Mouse (Mus musculus): ENCODE measurements around the gene Npr2. TPM values are rescaled to one million over a fixed set of nuclear protein-coding genes. Genes with fewer than 3 reads are reported as not detected.
A peak's percentile ranks its signal among the peaks of the same experiment; 100 is the strongest.
"Not testable (repeated sequence)": the region's sequence is repeated elsewhere in the genome, so short reads cannot be mapped to it uniquely, and the experiment has no call there.

Gene Npr2
- 9.6 and 10.6 TPM in 2 replicates for polyA plus RNA-seq (2015; fragmentation: Nextera tagmentation; extraction: Ambion mirVana)

DNA sequence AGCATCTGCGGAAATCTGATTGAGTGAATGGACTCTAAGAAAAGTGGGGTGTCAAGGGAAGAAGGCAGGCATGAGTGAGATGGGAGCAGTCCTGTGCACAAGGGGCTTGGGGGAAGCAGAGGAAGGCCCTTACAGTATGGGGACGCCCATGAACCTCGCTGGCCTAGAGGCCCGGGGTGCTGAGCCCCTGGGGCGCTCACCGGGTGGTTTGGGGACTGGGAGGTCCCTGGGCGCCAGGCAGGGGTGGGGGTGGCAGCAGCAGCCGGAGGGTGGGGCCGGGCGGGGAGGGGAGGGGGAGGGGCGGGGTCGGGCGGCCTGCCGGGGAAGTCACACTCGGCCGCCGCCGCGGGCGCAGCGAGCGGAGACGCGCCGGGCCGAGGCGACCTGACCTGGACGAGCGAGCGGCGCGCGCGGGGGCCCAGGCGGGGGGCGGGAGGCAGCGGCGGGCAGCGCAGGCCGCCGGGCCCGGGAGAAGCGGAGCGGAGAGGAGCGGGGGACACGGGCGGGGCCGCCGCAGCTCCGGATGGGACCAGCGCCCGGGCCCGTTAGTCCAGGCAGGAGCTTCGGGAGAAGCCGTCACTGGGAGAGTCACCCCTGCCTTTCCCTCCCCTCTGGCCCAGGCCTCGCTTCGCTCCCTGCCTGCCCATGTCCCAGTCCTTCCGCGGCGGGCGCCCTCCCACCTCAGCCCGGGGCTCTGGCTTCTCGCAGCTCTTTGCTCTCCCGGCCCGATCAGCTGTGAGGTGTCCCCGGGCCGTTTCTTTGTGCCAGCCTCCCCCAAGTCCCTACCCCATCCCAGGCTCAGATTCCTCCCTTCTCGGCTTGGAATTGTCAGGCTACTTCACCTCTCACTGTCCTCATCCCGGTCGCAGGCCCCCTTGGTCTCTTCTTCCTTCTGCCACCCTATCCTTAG lies at the start of gene Npr2:
Gene Npr2, plus strand, starts transcription at position 890 of the 910 bp plus-strand sequence.
- Histone ChIP-seq H3K36me3 (no peaks in the 10 kb centered on the region), H3K4me3 (peak within 1 kb of the TSS; percentile 75), H3K9ac (peak within 1 kb of the TSS; percentile 87), H3K27ac (peak within 1 kb of the TSS; percentile 78), H3K4me2 (peak within 1 kb of the TSS; percentile 94), H3K4me1 (peaks cover 29% of the 10 kb centered on the region), H3K9me3 (no peaks in the 10 kb centered on the region), H3K27me3 (no peaks in the 10 kb centered on the region)
- ATAC-seq (ENCODE audit: borderline replicate concordance, extremely low read depth, low FRiP score, low TSS enrichment) = peak; percentile 70
- WGBS = 2% methylated on average over 20 of the region's 70 CpGs

DNA sequence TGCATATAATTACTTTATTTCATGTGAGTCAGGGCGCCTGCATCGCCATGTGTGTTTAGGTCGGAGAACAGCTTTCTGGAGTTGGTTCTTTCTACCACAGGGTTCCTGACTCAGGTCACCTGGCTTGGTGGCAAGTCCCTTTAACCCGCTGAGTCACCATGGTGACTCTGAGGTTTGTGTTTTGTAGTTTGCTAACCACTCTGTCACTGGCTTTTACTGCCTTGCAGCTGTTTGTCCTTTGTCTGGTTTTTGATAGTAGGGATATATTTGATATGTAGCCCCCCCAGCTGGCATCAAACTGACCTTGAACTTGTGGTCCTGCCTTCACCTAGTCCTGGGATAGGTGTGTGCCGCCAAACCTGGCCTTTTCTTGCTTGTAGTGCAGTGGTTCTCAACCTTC lies 49.5 kb upstream of the Npr2 start:
- H3K9ac ChIP-seq = no peak overlapping the region
- H3K4me1 ChIP-seq = peaks cover 19% of the 10 kb centered on the region
- ATAC-seq (ENCODE audit: borderline replicate concordance, extremely low read depth, low FRiP score, low TSS enrichment) = no peak
- 88% methylated on average over 5 of the region's 5 CpGs for WGBS
- no peak overlapping the region for H3K27ac ChIP-seq
- H3K36me3 ChIP-seq = peaks cover 36% of the 10 kb centered on the region
- H3K27me3 ChIP-seq = no peaks in the 10 kb centered on the region
- H3K4me2 ChIP-seq = no peak overlapping the region
- H3K9me3 ChIP-seq = no peaks in the 10 kb centered on the region
- no peak overlapping the region for H3K4me3 ChIP-seq

DNA sequence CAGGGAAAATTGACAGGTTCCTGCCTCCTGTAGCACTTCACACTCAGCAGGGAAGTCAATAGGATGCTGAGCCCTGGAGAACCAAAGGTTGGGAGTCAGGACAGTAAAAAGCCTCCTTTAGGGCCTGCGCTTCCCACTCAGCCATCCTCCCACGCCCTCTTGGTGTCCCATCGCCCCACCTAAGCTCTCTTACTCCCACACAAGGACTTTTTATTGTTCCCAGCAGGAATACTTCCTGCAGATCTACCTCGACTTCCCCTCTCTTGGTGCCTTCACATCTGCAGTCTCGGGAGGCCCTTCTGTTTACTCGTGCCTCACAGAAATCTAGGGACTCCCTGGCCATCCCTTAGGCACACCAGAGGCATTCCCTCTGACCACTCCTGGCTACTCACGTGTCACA lies 48.3 kb upstream of the Npr2 start:
- Histone ChIP-seq H3K9me3 (no peaks in the 10 kb centered on the region), H3K4me1 (peaks cover 11% of the 10 kb centered on the region), H3K4me2 (no peak overlapping the region), H3K27me3 (no peaks in the 10 kb centered on the region), H3K36me3 (peaks cover 36% of the 10 kb centered on the region), H3K9ac (no peak overlapping the region), H3K27ac (no peak overlapping the region), H3K4me3 (no peak overlapping the region)
- ATAC-seq (ENCODE audit: borderline replicate concordance, extremely low read depth, low FRiP score, low TSS enrichment) = no peak
- WGBS = 61% methylated on average over 7 of the region's 7 CpGs

DNA sequence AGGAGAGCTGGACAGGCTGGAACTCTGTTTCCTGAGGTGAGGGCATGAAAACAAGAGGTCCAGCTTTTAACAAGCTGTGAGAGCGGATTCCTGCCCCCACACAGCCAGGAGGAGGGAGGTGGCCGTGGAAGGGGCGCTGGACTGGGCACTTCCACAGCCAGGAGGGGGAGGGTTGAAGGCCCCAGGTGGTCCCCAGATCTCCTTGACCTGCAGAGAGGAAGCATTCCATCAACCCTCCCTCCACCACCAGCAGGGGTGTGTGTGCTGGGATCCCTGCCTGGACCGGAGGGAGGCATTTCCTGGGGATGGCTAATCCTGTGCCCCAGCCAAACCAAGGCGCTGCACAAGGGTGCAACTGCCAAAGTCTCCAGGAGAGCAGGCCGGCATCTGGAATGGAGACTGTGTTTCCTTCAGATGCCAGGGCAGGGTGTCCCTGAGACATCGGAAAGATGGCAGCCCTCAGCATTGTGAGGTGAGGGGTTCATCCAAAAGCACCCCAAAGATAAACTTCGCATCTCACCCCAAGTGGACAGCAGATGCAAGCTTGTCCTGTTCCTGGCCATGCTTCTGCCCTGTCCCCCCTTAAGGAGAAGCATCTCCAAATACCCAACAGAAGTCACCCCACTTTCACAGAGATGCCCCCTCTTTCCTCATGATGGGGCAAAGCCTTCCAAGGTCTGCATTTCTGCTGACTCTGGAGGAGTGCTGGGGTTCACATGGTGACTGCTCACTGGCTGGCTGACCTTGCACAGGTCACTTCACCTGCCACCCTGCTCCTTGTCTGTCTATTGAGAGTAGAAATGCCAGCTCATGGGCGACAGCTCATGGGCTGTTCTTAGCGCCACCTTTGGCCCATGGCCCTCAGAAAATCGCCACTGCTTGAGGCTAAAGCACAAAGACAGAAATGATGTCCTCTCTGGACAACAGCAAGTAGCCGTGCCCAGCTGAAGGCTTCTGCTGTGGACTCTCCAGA lies 47.0 kb upstream of the Npr2 start, which contains the start of gene Msmp:
Gene Msmp, minus strand, starts transcription at position 51 of the 973 bp plus-strand sequence.
- WGBS = 57% methylated on average over 12 of the region's 12 CpGs
- Histone ChIP-seq H3K36me3 (peaks cover 36% of the 10 kb centered on the region), H3K4me3 (no peak within 1 kb of the TSS), H3K4me2 (no peak within 1 kb of the TSS), H3K9me3 (no peaks in the 10 kb centered on the region), H3K27me3 (no peaks in the 10 kb centered on the region), H3K9ac (no peak within 1 kb of the TSS), H3K27ac (no peak within 1 kb of the TSS), H3K4me1 (peaks cover 5% of the 10 kb centered on the region)
- no peak for ATAC-seq (ENCODE audit: borderline replicate concordance, extremely low read depth, low FRiP score, low TSS enrichment)

DNA sequence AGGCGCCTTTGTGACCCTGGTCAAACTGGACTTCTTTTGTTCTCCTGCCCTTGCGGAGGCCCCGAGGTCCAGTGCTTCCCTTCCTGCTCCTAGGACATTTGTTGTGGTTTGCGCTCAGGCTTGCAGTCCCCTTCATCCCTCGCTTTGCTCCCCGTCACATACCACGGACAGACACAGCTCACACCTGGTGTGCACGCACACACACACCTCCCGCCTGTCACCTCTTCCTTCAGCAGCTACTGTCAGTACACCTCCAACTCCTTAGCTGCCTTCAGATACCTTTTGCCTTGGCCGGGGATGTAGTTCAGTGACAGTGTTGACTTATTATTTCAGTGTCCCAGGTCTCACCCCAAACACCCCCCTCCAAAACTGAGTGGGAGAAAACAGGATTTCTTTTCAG lies 46.1 kb upstream of the Npr2 start:
- WGBS = 28% methylated on average over 10 of the region's 10 CpGs
- Histone ChIP-seq H3K4me1 (no peaks in the 10 kb centered on the region), H3K27ac (no peak overlapping the region), H3K9me3 (no peaks in the 10 kb centered on the region), H3K9ac (no peak overlapping the region), H3K36me3 (peaks cover 34% of the 10 kb centered on the region), H3K27me3 (no peaks in the 10 kb centered on the region), H3K4me3 (no peak overlapping the region), H3K4me2 (no peak overlapping the region)
- ATAC-seq (ENCODE audit: borderline replicate concordance, extremely low read depth, low FRiP score, low TSS enrichment) = no peak

DNA sequence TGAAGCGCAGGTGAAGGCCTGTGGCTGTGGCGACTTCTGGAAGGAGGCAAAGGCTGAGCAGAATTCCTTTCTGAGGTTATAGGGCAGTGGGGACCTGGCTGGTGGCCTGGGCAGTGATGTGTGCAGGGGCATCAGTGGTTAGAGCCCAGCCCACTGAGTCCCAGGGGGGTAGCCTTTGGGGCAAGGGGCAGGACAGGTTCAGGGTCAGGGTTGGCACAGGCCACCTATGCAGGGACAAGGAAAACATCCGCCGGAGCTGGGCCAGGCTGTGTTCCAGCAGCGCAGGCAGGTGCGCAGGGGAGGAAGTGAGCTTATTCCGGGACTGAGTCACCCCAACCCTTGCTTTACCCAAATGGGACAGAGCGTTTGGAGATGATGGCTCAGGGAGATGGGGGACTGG lies 45.3 kb upstream of the Npr2 start:
- no peaks in the 10 kb centered on the region for H3K4me1 ChIP-seq
- H3K27ac ChIP-seq = no peak overlapping the region
- WGBS = 71% methylated on average over 8 of the region's 8 CpGs
- H3K9me3 ChIP-seq = no peaks in the 10 kb centered on the region
- H3K36me3 ChIP-seq = peaks cover 26% of the 10 kb centered on the region
- H3K9ac ChIP-seq = no peak overlapping the region
- ATAC-seq (ENCODE audit: borderline replicate concordance, extremely low read depth, low FRiP score, low TSS enrichment) = no peak
- H3K27me3 ChIP-seq = no peaks in the 10 kb centered on the region
- H3K4me3 ChIP-seq = no peak overlapping the region
- no peak overlapping the region for H3K4me2 ChIP-seq

DNA sequence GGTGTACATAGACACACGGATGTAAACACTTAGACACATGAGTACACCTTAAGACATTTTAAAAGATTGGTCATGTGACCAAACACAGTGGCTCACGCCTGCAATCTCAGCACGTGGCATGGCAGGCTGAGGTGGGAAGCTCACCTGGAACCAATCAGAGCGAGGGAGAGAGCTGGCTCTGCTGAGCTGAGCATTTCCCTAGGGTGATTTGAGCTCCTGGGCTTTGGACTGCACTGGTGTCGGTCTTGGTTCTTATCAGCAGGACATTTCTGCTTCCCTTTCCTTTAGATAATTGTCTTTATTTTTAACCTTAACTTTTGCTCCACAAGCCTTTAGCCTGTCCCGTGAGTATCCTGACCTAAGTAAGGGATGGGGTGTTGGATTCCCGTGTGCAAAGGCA lies 44.1 kb upstream of the Npr2 start:
- 41% methylated on average over 7 of the region's 7 CpGs for WGBS
- H3K36me3 ChIP-seq = peaks cover 14% of the 10 kb centered on the region
- H3K27me3 ChIP-seq = no peaks in the 10 kb centered on the region
- no peak overlapping the region for H3K27ac ChIP-seq
- H3K4me1 ChIP-seq = no peaks in the 10 kb centered on the region
- H3K4me2 ChIP-seq = no peak overlapping the region
- no peak for ATAC-seq (ENCODE audit: borderline replicate concordance, extremely low read depth, low FRiP score, low TSS enrichment)
- H3K4me3 ChIP-seq = no peak overlapping the region
- H3K9me3 ChIP-seq = no peaks in the 10 kb centered on the region
- H3K9ac ChIP-seq = no peak overlapping the region

DNA sequence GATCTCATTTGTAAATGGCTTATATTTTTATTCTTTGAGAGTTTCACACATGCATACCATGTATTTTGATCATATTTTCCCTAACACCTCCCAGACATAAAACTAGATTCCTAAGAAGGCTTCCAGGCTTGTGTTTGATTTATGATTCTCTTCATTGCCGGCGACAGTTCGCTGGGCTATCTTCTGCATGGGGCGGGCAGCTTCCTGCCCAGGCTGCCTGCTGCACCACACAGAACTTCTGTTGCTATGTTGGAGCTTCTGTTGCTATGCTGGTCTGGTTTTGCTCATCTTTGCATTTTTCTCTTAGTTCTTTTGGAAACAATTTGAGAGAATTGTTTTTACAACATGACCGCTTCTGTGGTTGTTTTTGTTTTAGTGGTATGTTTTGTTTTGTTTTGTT lies 40.2 kb upstream of the Npr2 start:
- WGBS = 45% methylated on average over 5 of the region's 5 CpGs
- no peaks in the 10 kb centered on the region for H3K36me3 ChIP-seq
- no peaks in the 10 kb centered on the region for H3K9me3 ChIP-seq
- H3K4me1 ChIP-seq = no peaks in the 10 kb centered on the region
- no peak overlapping the region for H3K9ac ChIP-seq
- no peak overlapping the region for H3K4me2 ChIP-seq
- no peak for ATAC-seq (ENCODE audit: borderline replicate concordance, extremely low read depth, low FRiP score, low TSS enrichment)
- H3K27me3 ChIP-seq = no peaks in the 10 kb centered on the region
- no peak overlapping the region for H3K27ac ChIP-seq
- H3K4me3 ChIP-seq = no peak overlapping the region

DNA sequence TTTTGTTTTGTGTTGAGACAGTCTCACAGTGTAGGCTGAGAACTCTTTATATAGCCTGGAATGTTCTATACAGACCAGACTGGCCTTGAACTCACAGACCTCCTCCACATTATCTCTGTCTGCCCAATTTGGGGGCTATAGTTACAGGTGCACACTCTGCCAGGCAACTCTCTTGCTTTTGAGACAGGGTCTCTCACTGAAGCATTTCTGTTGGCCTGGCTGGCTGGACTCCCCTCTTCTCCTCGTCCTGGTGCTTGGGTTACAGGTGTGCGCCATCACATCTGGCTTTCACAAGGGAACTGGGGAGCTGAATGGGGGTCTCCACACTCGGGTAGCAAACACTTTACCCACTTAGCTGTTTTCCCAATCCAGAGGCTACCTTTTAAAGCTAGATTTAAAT lies 39.8 kb upstream of the Npr2 start:
- H3K4me2 ChIP-seq = no peak overlapping the region
- H3K27ac ChIP-seq = no peak overlapping the region
- 64% methylated on average over 3 of the region's 3 CpGs for WGBS
- no peak for ATAC-seq (ENCODE audit: borderline replicate concordance, extremely low read depth, low FRiP score, low TSS enrichment)
- no peaks in the 10 kb centered on the region for H3K9me3 ChIP-seq
- no peak overlapping the region for H3K9ac ChIP-seq
- H3K27me3 ChIP-seq = no peaks in the 10 kb centered on the region
- H3K36me3 ChIP-seq = no peaks in the 10 kb centered on the region
- no peaks in the 10 kb centered on the region for H3K4me1 ChIP-seq
- H3K4me3 ChIP-seq = no peak overlapping the region

DNA sequence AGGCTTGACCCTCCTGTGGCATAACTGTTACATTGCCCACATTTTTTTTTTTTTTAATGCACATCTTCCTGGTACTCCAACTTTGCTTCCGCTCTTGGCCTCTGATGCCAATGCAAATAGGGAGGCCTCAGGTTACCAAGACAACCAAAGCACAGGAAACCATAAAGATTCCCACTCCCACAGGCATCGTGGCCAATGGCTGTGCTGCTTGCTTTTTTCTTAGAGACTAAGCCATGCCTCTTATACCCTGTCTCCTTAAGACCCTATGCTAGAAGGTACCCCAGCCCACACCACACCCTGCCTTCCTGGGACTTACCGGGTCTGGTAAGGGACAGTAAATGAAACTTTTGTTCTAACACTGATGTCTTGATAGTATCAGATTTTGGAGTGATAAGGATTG lies 38.3 kb upstream of the Npr2 start:
- no peak overlapping the region for H3K4me3 ChIP-seq

DNA sequence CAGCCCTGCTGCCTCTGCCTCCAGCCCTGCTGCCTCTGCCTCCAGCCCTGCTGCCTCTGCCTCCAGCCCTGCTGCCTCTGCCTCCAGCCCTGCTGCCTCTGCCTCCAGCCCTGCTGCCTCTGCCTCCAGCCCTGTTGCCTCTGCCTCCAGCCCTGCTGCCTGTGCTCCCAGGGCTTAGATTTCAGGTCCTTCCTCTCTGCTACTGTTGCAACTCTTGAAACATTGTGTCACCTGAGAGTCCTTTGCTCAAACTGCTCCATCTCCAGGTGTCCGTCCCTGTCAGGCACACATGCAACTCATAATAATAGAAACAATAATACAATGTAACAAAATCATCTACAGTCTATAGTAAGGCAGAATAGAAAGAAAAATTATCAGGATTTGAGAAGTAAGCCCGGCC lies 35.1 kb upstream of the Npr2 start:
- not testable (repeated sequence) for H3K9ac ChIP-seq; H3K4me2 ChIP-seq; H3K36me3 ChIP-seq; H3K9me3 ChIP-seq; H3K27me3 ChIP-seq; H3K4me1 ChIP-seq; H3K27ac ChIP-seq; ATAC-seq (ENCODE audit: borderline replicate concordance, extremely low read depth, low FRiP score, low TSS enrichment); H3K4me3 ChIP-seq
- WGBS = 67% methylated on average over 2 of the region's 2 CpGs

More for the DNA sequence above, 38.3 kb upstream of the Npr2 start:
- no peak overlapping the region for H3K27ac ChIP-seq
- 53% methylated on average over 3 of the region's 3 CpGs for WGBS
- H3K27me3 ChIP-seq = no peaks in the 10 kb centered on the region
- no peak for ATAC-seq (ENCODE audit: borderline replicate concordance, extremely low read depth, low FRiP score, low TSS enrichment)
- H3K4me2 ChIP-seq = no peak overlapping the region
- no peaks in the 10 kb centered on the region for H3K9me3 ChIP-seq
- H3K9ac ChIP-seq = no peak overlapping the region
- H3K36me3 ChIP-seq = no peaks in the 10 kb centered on the region
- H3K4me1 ChIP-seq = no peaks in the 10 kb centered on the region

DNA sequence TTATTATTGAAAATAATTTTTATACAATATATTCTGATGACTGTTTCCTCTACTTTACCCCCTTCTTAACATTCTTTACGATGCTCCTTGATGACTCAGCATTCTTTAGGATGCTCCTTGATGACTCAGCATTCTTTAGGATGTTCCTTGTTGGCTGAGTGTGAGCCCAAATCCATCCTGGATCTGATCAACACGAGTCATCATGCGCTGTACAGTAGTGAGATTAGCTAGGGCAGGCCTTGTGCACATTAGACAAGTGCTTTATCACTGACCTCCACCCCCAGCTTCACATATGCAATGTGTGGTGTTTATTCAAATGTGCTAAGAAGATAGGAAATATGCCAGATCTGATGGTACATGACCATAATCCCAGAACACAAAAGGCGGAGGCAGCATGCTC lies 33.5 kb upstream of the Npr2 start:
- no peaks in the 10 kb centered on the region for H3K27me3 ChIP-seq
- no peak overlapping the region for H3K4me2 ChIP-seq
- no peaks in the 10 kb centered on the region for H3K4me1 ChIP-seq
- H3K27ac ChIP-seq = no peak overlapping the region
- ATAC-seq (ENCODE audit: borderline replicate concordance, extremely low read depth, low FRiP score, low TSS enrichment) = no peak
- H3K9ac ChIP-seq = no peak overlapping the region
- H3K4me3 ChIP-seq = no peak overlapping the region
- H3K9me3 ChIP-seq = no peaks in the 10 kb centered on the region
- 71% methylated on average over 4 of the region's 4 CpGs for WGBS
- no peaks in the 10 kb centered on the region for H3K36me3 ChIP-seq

Data from lung, embryonic 15.5 days (tissue).